Mouse (Mus musculus): ENCODE measurements around the gene Mon2. TPM values are rescaled to one million over a fixed set of nuclear protein-coding genes. Genes with fewer than 3 reads are reported as not detected.
"Not testable (repeated sequence)": the region's sequence is repeated elsewhere in the genome, so short reads cannot be mapped to it uniquely, and the experiment has no call there.

Mon2 gene
- polyA plus RNA-seq, 1 experiment from 2014 or later: 17.9 TPM

DNA sequence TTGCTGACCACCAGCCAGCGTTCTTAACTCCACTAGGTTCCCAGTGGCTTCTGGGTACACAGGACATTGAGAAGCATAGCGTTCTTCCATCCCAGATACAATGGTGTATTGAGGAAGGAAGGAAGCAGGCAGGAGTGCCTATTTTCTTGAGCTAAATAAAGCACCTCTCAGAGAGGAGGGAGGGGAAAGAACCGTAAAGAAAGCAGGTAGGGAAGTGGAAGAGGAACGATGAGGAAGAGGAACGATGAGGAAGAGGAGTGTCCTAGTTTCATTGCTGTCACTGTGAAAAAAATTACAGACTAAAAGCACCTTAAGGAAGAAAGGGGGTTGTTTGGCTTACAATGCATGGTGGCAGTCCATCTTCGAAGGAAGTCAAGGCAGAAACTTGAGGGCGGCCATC, 106.1 kb downstream of the Mon2 start:
- ATAC-seq (replicated peaks; ENCODE audit: low FRiP score): no peak
- H3K9ac ChIP-seq (ENCODE audit: low read depth, low read length): no peak overlapping the region

DNA sequence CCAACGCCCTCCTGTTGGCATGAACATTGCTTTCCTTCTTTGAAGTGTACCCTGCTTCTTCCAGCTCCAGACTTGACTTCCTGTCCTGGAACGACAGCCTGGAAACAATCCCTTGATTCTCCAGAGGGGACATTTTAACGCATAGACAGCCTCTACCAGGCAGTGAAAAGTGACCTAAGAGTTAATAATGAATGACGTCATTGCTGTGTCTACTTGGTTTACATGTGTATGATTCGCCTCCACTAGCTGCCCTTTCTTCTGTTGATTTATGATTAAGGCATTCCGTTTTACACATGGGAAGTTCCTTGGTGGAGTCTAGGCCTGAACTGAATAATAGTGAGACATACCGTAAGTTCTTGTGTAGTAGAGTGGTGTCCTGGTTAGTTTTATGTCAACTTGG, 109.9 kb downstream of the Mon2 start:
- no peak overlapping the region for H3K9ac ChIP-seq (ENCODE audit: low read depth, low read length)
- no peak overlapping the region for H3K4me2 ChIP-seq
- WGBS: 68% methylated on average over 7 of the region's 7 CpGs
- peaks cover 3% of the 10 kb centered on the region for H3K4me1 ChIP-seq (replicated peaks; ENCODE audit: control insufficient read depth, insufficient read depth, low read length)
- DNase-seq (ENCODE audit: low spot score): no peak
- H3K27me3 ChIP-seq (replicated peaks; ENCODE audit: control insufficient read depth, insufficient read depth, low read length): peaks cover 9% of the 10 kb centered on the region; the same call in 1 of the 2 replicates
- no peak for ATAC-seq (replicated peaks; ENCODE audit: low FRiP score)
- H3K4me3 ChIP-seq (ENCODE audit: low read depth, low read length): no peak overlapping the region
- H3K9me3 ChIP-seq (ENCODE audit: control insufficient read depth, low read length): no peaks in the 10 kb centered on the region
- no peaks in the 10 kb centered on the region for H3K36me3 ChIP-seq (ENCODE audit: control insufficient read depth, insufficient read depth, low read length)
- no peak overlapping the region for H3K27ac ChIP-seq (ENCODE audit: low read depth, low read length)

More for the DNA sequence above, 106.1 kb downstream of the Mon2 start:
- no peak for DNase-seq (ENCODE audit: low spot score)
- no peaks in the 10 kb centered on the region for H3K9me3 ChIP-seq (ENCODE audit: control insufficient read depth, low read length)
- H3K27me3 ChIP-seq (replicated peaks; ENCODE audit: control insufficient read depth, insufficient read depth, low read length): no peaks in the 10 kb centered on the region
- no peak overlapping the region for H3K4me3 ChIP-seq (ENCODE audit: low read depth, low read length)
- no peak overlapping the region for H3K4me2 ChIP-seq
- WGBS: 65% methylated on average over 7 of the region's 7 CpGs
- no peaks in the 10 kb centered on the region for H3K36me3 ChIP-seq (ENCODE audit: control insufficient read depth, insufficient read depth, low read length)
- no peaks in the 10 kb centered on the region for H3K4me1 ChIP-seq (replicated peaks; ENCODE audit: control insufficient read depth, insufficient read depth, low read length)
- no peak overlapping the region for H3K27ac ChIP-seq (ENCODE audit: low read depth, low read length)

DNA sequence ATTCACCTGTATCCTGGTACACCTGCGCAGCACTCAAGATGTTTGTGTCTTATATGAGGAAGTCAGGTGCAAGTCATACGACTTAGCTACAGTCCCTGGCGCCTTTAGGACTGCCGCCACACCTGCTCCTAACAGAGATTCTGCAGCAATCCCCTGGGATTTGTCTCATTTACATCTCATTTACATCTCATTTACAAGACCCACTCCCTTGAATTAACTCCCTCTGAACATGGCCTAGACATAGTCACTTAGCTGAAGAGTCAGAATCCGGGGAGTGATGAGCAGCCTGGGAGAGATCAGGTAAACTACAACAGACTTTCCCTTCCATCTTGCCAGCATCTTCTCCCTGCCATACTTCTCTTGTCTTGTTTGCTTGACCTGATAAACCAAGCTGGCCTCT, 110.7 kb downstream of the Mon2 start:
- not testable (repeated sequence) for H3K27me3 ChIP-seq (replicated peaks; ENCODE audit: control insufficient read depth, insufficient read depth, low read length); H3K9ac ChIP-seq (ENCODE audit: low read depth, low read length); H3K9me3 ChIP-seq (ENCODE audit: control insufficient read depth, low read length); ATAC-seq (replicated peaks; ENCODE audit: low FRiP score); H3K4me3 ChIP-seq (ENCODE audit: low read depth, low read length); H3K36me3 ChIP-seq (ENCODE audit: control insufficient read depth, insufficient read depth, low read length); DNase-seq (ENCODE audit: low spot score); H3K27ac ChIP-seq (ENCODE audit: low read depth, low read length); H3K4me1 ChIP-seq (replicated peaks; ENCODE audit: control insufficient read depth, insufficient read depth, low read length); H3K4me2 ChIP-seq
- 86% methylated on average over 4 of the region's 5 CpGs for WGBS

DNA sequence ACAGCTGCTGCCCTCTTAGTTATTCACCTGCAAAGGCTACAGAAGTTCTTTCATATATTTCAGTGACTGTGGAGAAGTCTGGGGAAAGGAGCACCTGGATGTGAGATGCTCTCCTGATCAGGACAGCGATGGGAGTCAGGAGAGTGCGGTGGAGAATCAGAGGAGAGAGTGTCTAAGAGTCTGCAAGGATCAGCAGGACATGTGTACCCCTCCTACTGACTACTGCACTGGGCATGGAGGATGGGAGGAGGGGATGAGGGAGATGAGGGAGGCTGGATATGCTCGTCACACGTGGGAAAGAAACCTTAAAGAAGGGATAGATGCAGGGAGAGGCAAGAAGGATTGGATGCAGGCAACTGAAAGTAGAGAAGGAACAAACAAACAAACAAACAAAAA, 112.1 kb downstream of the Mon2 start:
- Histone ChIP-seq H3K4me3 (ENCODE audit: low read depth, low read length) (no peak overlapping the region), H3K27ac (ENCODE audit: low read depth, low read length) (no peak overlapping the region), H3K27me3 (replicated peaks; ENCODE audit: control insufficient read depth, insufficient read depth, low read length) (peaks cover 9% of the 10 kb centered on the region; the same call in 1 of the 2 replicates), H3K4me2 (peak overlapping the region; percentile 55), H3K4me1 (replicated peaks; ENCODE audit: control insufficient read depth, insufficient read depth, low read length) (peaks cover 3% of the 10 kb centered on the region), H3K9ac (ENCODE audit: low read depth, low read length) (no peak overlapping the region), H3K36me3 (ENCODE audit: control insufficient read depth, insufficient read depth, low read length) (no peaks in the 10 kb centered on the region), H3K9me3 (ENCODE audit: control insufficient read depth, low read length) (no peaks in the 10 kb centered on the region)
- DNase-seq (ENCODE audit: low spot score) (no peak), ATAC-seq (replicated peaks; ENCODE audit: low FRiP score) (no peak)
- 33% methylated on average over 4 of the region's 4 CpGs for WGBS

DNA sequence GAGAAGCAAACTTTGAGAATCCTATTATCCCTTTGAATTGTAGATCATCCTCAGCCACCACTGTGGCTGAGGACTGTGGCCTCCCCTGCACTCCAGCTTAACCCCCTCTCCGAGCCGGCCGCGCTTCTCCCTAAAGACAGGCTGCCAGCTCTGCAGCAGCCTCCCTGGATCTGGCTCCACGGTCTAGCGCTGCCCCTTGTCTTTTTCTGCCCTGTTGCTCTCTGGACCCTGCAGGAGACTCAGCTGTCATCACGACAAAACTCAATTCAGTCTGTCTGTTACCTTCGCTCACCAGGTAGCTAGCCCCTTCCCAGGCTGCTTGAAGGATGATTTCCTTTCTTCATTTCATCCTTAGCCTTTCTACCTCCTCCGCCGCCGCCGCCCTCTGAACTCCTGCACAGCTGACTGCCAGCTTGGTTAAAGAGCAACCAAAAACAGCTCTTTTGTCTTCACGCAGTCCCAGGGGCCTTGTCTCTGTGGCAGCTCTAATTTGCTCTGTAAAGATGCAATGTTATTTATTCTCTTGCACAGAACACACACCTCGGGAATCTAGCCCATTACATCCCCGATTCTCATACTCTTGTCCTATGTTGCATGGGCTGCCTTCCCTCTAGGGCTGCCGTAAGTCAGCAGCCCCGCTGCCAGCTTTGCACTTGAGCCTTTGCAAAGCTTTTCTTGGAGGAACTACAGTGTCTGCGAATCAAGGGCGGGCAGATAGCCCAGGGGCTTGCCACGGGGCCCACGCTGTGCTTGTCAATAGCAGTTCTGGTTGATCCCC, 112.7 kb downstream of the Mon2 start:
- H3K27me3 ChIP-seq (replicated peaks; ENCODE audit: control insufficient read depth, insufficient read depth, low read length): peaks cover 9% of the 10 kb centered on the region; the same call in 1 of the 2 replicates
- no peaks in the 10 kb centered on the region for H3K36me3 ChIP-seq (ENCODE audit: control insufficient read depth, insufficient read depth, low read length)
- ATAC-seq (replicated peaks; ENCODE audit: low FRiP score) (no peak), DNase-seq (ENCODE audit: low spot score) (no peak)
- no peak overlapping the region for H3K4me3 ChIP-seq (ENCODE audit: low read depth, low read length)
- no peak overlapping the region for H3K27ac ChIP-seq (ENCODE audit: low read depth, low read length)
- H3K4me2 ChIP-seq: peak overlapping the region; percentile 55
- peaks cover 3% of the 10 kb centered on the region for H3K4me1 ChIP-seq (replicated peaks; ENCODE audit: control insufficient read depth, insufficient read depth, low read length)
- no peaks in the 10 kb centered on the region for H3K9me3 ChIP-seq (ENCODE audit: control insufficient read depth, low read length)
- H3K9ac ChIP-seq (ENCODE audit: low read depth, low read length): no peak overlapping the region
- 11% methylated on average over 21 of the region's 21 CpGs for WGBS

DNA sequence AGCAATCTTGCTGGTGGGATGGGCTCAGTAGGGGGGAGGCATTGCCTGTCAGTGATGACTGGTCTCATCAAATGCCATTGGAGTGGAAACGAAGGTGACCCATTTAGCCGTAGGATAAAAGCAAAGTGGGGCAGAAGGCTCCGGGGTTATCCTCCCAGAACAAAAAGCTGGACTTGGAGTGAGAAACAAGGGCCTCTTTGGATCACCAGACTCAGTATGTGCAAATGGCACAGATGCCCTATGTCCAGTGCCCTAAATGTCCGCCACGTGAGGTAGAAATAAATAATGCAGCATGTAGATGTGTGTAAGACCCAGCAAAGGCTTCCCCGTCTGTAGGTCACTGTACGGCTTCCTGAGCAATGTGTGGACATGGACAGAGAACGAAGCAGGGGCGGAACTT, 113.7 kb downstream of the Mon2 start:
- H3K4me2 ChIP-seq: no peak overlapping the region

DNA sequence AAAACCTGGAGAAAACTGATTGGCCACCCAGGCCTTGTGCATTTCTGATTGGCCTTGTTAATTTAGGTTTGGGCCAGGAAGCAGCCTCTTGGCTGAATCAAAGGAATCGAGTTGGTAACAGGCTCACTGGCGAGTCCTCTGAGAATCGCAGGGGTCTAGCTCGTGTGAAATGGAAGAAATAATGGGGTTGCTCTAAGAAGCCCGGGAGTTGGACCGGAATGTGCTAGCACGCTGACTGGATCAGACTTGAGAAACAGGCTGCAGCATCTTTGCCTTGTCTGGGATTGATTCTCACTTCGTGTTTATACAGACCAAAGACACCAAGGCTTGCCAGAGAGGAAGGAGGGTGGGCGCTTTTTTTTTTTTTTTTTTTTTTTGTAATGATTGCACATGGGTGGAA, 114.8 kb downstream of the Mon2 start:
- Histone ChIP-seq H3K27me3 (replicated peaks; ENCODE audit: control insufficient read depth, insufficient read depth, low read length) (peaks cover 9% of the 10 kb centered on the region; the same call in 1 of the 2 replicates), H3K27ac (ENCODE audit: low read depth, low read length) (no peak overlapping the region), H3K4me2 (no peak overlapping the region), H3K4me1 (replicated peaks; ENCODE audit: control insufficient read depth, insufficient read depth, low read length) (peaks cover 3% of the 10 kb centered on the region), H3K4me3 (ENCODE audit: low read depth, low read length) (no peak overlapping the region), H3K9ac (ENCODE audit: low read depth, low read length) (no peak overlapping the region), H3K9me3 (ENCODE audit: control insufficient read depth, low read length) (no peaks in the 10 kb centered on the region), H3K36me3 (ENCODE audit: control insufficient read depth, insufficient read depth, low read length) (no peaks in the 10 kb centered on the region)
- 57% methylated on average over 9 of the region's 9 CpGs for WGBS
- DNase-seq (ENCODE audit: low spot score): no peak
- no peak for ATAC-seq (replicated peaks; ENCODE audit: low FRiP score)

More for the DNA sequence above, 113.7 kb downstream of the Mon2 start:
- H3K27me3 ChIP-seq (replicated peaks; ENCODE audit: control insufficient read depth, insufficient read depth, low read length): peaks cover 9% of the 10 kb centered on the region; the same call in 1 of the 2 replicates
- ATAC-seq (replicated peaks; ENCODE audit: low FRiP score): no peak
- H3K4me3 ChIP-seq (ENCODE audit: low read depth, low read length): no peak overlapping the region
- no peaks in the 10 kb centered on the region for H3K36me3 ChIP-seq (ENCODE audit: control insufficient read depth, insufficient read depth, low read length)
- H3K9ac ChIP-seq (ENCODE audit: low read depth, low read length): no peak overlapping the region
- WGBS: 66% methylated on average over 9 of the region's 9 CpGs
- no peak for DNase-seq (ENCODE audit: low spot score)
- no peaks in the 10 kb centered on the region for H3K9me3 ChIP-seq (ENCODE audit: control insufficient read depth, low read length)
- no peak overlapping the region for H3K27ac ChIP-seq (ENCODE audit: low read depth, low read length)
- H3K4me1 ChIP-seq (replicated peaks; ENCODE audit: control insufficient read depth, insufficient read depth, low read length): peaks cover 3% of the 10 kb centered on the region

DNA sequence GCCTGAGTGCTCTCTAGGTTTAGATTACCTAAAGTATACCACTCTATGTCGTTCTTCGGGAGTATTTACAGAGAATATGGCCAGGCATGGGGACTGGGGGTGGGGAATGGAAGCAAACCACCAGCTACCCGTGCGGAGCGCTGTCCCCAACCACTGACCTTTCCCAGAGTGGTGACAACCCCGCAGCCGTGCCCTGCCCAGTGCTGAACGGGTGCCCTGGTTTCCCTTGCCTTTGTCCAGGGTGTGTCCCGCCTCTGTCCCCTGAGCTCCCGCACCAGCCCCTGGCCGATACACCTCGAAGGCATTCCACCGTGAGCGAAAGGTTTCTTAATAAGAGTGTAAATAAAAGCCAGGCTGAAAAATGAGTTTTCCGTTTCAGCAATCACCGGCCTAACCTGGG, 115.6 kb downstream of the Mon2 start:
- H3K4me1 ChIP-seq (replicated peaks; ENCODE audit: control insufficient read depth, insufficient read depth, low read length): peaks cover 3% of the 10 kb centered on the region
- no peak for ATAC-seq (replicated peaks; ENCODE audit: low FRiP score)
- peaks cover 9% of the 10 kb centered on the region; the same call in 1 of the 2 replicates for H3K27me3 ChIP-seq (replicated peaks; ENCODE audit: control insufficient read depth, insufficient read depth, low read length)
- no peak overlapping the region for H3K4me3 ChIP-seq (ENCODE audit: low read depth, low read length)
- WGBS: 60% methylated on average over 16 of the region's 16 CpGs
- H3K9me3 ChIP-seq (ENCODE audit: control insufficient read depth, low read length): no peaks in the 10 kb centered on the region
- no peak overlapping the region for H3K4me2 ChIP-seq
- DNase-seq (ENCODE audit: low spot score): no peak
- no peak overlapping the region for H3K27ac ChIP-seq (ENCODE audit: low read depth, low read length)
- no peaks in the 10 kb centered on the region for H3K36me3 ChIP-seq (ENCODE audit: control insufficient read depth, insufficient read depth, low read length)
- H3K9ac ChIP-seq (ENCODE audit: low read depth, low read length): no peak overlapping the region

DNA sequence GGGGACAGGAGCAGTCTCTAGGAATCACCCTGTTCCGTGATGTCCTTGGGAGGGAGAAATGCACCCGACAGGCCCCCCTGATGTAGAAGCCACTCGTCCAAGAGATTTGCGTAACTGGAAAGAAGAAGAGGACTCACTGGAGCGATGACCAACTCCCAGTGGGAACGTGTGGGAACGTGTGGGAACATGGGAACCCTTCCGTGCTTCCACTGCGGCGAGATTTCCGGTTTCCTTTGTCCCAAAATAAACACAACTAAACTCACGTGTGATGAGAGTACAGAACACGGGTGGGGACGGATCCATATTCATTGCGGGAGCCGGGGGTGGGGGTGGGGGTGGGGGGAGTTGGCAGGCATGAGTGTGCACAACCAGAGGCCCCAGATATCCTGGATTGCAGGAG, 116.1 kb downstream of the Mon2 start:
- 76% methylated on average over 16 of the region's 16 CpGs for WGBS
- H3K4me2 ChIP-seq: no peak overlapping the region

More for the DNA sequence above, 116.1 kb downstream of the Mon2 start:
- H3K27ac ChIP-seq (ENCODE audit: low read depth, low read length): no peak overlapping the region
- H3K9me3 ChIP-seq (ENCODE audit: control insufficient read depth, low read length): no peaks in the 10 kb centered on the region
- DNase-seq (ENCODE audit: low spot score) (no peak), ATAC-seq (replicated peaks; ENCODE audit: low FRiP score) (no peak)
- no peak overlapping the region for H3K4me3 ChIP-seq (ENCODE audit: low read depth, low read length)
- H3K9ac ChIP-seq (ENCODE audit: low read depth, low read length): no peak overlapping the region
- H3K36me3 ChIP-seq (ENCODE audit: control insufficient read depth, insufficient read depth, low read length): no peaks in the 10 kb centered on the region
- H3K4me1 ChIP-seq (replicated peaks; ENCODE audit: control insufficient read depth, insufficient read depth, low read length): peaks cover 3% of the 10 kb centered on the region
- peaks cover 9% of the 10 kb centered on the region; the same call in 1 of the 2 replicates for H3K27me3 ChIP-seq (replicated peaks; ENCODE audit: control insufficient read depth, insufficient read depth, low read length)

Data from liver, embryonic 11.5 days (tissue).